Mouse (Mus musculus) monocyte, adult 5-6 weeks (primary cell): Measurements from ENCODE around the gene Uggt1. TPM values are rescaled to one million over a fixed set of nuclear protein-coding genes. Genes with fewer than 3 reads are reported as not detected.
A peak's percentile ranks its signal among the peaks of the same experiment; 100 is the strongest.

Experiments used
- ATAC-seq: fragments of 153-309, 156-312 bp; replicated peaks from 2 replicates; pipeline ENCODE4 v1.8.0; 2017; ENCODE audit warnings: mild to moderate bottlenecking; ENCODE audit not compliant: low TSS enrichment, insufficient number of reproducible peaks, severe bottlenecking, poor library complexity, low FRiP score
- total RNA-seq: library from RNA; stranded (forward); fragments of 200-1000, 200-491, 200-594 nt; gene quantifications from 3 replicates; pipeline ENCODE4 v1.2.3, GENCODE M21; 2017

The Uggt1 gene
- 91.2 to 135 TPM (median 106 TPM) in 3 replicates for total RNA-seq

DNA sequence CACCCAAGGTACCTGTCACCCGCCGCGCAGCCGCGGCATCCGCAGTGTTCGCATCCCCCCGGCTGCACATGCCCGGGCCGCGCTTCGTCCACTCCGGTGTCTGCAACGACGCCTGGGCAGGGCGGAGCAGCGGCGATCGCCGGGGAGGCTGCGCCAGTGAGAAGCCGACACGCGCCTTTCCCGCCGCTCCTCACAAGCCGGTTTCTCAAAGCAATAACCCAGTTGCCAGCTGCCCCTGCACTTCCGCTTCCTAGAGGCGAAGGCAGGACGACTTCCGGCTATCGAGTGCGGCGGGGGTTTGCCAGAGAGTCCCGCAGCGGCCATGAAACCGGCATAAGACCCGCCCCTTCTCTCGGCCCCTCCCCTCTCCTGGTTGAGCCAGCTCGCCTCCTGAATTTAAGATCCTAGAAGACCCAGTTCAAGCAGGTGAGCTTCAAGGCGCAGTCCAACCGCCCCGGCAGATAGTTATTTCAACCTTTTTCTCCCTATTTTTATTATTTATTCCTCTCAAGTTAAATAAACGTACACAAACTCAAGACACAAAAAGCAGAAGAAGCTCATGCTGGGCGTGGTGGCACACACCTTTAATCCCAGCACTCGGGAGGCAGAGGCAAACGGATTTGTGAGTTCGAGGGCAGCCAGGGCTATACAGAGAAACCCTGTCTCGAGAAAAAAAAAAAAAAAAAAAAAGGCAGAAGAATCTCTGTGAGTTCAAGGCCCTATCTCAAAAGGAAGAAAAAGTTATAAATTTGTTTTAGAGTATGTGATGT lies at the start of gene Uggt1:
Gene Uggt1, minus strand, starts transcription at position 663 of the 770 bp plus-strand sequence.
- peak; percentile 98 for ATAC-seq

DNA sequence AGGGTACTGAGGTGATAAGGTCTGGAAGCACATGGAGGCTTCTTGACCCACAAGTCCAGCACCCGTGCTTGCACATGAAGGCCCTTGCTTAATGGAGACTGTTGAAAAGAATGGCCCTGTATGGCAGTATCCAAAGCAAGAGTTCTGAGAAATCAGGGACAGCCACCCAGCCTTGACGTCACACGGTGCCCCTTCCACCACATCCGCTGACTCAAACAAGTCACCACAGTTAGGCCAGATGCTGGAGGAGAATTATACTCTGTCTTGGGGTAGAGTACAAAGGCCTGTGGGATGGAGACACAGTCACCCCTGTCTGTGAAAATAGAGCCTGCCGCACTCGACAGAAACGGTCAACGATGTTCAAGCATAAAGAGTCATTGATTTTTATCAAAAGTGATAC lies 49.0 kb upstream of the Uggt1 start:
- ATAC-seq = no peak

DNA sequence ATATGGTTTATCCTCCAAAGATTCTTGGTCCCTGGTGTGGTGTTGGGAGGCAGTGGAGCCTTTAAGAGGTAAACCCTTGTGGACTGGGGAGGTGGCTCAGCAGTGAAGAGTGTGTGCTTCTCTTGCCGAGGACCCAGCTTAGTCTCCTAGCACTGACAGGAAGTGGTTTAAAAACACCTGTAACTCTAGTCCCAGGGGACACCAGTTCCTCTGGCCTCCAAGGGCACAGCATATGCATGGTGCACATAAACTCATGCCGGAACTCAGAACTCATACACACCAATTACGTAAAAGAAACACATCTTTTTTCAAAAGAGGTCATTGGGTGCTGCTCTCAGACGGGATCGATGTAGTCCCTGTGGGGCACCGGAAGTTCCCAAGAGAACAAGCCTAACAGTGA lies 37.3 kb upstream of the Uggt1 start:
- ATAC-seq = peak; percentile 29; the same call in 1 of the 2 replicates

DNA sequence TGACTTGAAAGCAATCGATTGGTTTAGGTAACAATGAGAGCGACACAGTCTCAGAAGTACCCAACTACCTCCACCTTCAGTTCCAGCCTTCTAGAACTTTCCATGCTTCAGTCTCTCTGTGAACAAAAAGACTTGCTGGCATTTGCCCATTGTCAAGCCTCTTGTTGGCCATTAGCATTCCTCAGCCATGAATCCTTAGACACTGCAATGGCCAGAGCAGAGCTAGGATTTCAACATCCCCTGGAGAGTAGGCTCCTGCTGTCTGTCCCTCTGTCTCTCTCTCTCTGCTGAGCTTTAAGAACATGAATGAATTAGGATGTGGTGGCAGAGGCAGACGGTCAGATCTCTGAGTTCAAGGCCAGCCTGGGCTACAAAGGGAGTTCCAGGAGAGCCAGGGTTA lies 36.4 kb upstream of the Uggt1 start:
- ATAC-seq = no peak

DNA sequence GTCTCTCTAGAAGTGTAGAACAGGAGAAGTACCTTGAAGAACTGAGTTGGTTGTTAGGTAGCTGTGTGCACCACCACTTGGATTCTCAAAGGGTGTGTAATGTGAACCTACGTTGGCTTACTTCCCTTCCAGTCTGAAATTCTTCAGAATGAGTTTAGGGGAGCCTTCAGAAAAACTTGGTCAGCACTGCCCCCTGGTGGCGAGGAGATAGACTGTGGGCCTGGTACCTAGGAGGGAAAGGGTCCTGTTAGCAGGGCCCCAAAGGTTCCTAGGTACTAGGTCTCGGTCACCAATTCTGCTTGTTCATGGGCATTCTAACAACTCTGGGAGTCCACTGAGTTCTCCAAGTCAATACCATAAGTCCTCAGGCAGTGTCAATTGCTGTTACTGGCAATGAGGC lies 34.7 kb upstream of the Uggt1 start:
- ATAC-seq = peak; percentile 66

DNA sequence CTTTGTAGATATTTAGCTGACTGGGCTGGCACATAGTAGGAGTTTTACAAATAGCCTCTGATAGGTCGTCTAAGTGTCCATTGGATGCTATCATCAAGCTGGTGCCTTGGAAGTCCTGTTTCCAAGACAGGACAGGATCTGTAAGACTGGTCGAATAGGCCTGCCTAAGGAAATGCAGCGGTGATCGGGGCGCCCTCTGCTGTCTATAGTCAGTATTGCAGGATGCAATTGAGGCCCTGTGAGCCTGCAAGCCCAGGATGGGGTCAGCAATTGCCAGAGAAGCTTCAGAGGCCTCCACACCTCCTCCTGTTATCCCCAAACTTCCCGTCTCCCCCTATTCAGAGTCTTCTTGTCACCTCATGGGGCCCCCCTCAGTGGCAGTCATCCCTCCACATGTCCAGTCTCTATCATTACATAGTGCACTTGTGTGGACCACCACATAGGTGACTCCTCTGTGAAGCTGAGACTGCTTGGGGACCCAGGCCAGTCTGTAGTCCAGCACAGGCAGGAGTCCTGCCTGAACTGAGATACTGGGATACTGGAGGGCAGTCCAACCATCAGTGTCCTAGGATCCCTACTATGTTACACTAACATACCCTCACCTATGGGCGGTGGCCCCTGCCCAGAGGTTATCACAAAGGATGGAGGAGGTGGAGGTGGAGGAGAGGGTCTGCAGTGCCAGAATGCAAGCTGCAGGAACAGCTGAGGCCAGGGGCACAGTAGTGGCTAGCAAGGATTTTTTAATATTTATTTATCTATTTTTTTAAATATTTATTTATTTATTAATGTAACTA lies 32.9 kb upstream of the Uggt1 start:
- ATAC-seq = 0 out of 2 replicates have a peak, but pooled peaks have one; percentile 24

DNA sequence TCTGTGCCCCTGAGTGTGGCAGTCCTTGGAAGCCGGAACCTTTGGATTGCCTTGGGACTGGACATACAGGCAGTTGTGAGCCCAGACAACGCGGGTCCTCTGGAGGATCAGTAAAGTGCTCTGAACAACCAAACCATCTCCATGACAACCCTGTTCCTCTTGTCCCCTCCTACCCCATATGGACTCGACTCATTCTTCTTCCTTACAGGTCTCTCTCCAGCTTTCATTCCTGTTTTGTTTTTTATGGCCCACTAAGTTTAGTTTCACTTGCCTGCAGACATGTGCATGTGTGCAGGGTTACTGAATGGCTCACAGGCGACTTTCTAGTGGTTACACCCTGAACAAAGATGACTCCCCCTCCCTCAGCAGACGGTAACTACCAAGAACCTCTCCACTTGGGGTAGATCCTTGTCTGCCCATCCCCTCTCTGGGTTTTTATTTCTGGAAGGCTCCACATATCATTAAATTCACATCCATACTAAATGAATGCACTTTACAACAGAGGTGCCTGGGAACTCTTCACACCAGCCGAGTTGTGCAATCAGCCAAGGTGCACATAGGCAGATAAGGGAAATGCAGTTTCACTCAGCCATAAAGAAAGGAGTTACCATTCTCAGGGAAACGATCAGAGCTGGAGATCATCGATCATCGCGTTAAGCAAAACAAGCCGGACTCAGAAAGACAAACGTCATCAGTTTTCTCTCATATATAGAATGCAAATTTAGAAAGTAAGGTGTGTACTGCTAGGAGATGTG lies 31.3 kb upstream of the Uggt1 start:
- ATAC-seq = no peak

DNA sequence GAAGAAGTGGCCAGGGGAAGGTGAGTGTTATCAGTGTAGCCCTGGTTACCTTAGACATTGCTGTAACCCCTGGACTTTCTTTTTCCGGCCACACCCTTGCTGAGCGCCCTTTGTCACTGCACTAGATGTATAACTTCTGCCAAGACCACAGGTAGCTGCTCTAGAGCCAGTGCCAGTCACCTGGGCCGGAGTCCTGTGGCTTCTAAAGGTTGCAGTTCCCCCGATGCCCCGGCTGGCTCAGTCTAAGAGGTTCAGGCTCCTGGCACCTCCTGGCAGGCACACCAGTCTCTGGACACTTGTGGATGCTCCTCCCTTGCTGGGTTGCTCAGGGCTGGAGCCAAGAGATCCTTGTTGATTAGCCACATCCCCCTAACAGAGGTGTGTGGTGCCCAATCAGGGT lies 29.9 kb upstream of the Uggt1 start, which contains the start of gene Neurl3:
Gene Neurl3, minus strand, starts transcription at position 225 of the 400 bp plus-strand sequence.
- ATAC-seq = no peak

DNA sequence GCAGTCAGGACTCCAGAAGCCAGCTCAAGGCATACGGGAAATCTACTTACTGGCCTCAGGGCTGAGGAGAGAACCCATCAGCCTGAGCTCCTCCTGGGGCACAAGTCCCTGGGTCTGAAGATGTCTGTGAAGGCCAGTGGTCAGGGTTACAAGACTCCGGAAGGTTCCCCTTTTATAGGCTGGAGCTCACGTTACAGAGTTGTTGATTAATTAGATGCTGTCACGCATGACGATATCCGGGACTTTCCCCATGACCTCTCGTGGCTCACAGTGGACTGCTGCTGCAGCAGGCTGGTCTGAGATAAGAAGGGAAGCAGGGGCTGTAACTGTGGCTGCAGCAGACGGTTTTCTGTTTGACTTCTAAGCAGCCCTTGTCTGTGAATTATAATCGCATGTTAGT lies 28.8 kb upstream of the Uggt1 start:
- ATAC-seq = peak; percentile 72

DNA sequence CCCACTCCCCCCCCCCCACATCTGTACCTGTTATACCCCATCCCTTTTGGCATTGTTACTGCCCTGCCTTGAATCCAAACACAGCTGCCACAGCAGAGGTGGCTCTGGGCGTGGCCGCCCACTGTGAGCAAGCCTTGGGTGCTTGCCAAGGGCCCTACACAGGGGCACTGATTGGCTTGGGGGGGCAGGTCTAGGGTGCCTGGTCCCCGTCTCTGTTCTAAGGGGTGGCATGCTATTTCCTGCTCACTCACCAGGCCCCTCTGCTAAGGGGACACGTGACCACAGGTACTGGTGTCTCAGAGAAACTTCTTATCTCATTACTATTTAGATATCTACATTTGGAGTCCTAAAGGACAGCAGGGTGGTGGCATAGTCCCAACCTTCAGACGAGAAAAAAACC lies 28.0 kb upstream of the Uggt1 start:
- ATAC-seq = peak; percentile 7; the same call in 1 of the 2 replicates

DNA sequence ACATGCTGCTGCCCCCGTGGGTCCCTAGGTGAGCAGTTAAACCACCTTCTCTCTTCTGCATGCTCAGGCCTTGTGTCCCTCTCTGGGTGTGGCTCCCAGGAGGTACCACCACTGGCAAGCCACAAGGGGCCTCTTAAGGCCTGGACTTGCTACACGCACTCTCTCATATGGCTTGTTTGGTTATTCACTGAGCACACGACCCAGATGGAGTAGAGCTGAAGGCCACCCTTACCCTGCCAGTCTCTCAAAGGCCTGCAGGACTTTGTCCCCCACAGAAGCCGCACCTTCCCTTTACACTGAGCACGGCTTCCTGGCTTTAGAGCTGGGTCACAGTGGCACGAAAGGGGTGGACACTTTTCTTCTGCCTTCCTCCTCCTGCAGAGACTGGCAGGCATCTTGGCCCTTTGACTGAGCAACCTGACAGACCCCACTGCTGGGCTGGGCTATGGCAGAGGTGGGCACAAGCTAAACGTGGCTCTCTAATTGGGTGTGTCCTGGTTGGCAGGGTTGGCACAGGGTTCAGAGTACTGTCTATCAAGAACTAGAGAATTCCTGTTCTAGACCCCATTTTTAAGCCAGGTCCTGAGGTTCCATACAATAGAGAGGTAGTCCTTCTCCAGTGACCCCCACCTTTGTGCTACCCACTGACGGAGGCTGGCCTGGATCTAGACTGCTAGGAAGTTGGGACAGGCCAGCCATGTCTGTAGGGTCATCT lies 27.2 kb upstream of the Uggt1 start:
- ATAC-seq = peak; percentile 11; the same call in 1 of the 2 replicates

DNA sequence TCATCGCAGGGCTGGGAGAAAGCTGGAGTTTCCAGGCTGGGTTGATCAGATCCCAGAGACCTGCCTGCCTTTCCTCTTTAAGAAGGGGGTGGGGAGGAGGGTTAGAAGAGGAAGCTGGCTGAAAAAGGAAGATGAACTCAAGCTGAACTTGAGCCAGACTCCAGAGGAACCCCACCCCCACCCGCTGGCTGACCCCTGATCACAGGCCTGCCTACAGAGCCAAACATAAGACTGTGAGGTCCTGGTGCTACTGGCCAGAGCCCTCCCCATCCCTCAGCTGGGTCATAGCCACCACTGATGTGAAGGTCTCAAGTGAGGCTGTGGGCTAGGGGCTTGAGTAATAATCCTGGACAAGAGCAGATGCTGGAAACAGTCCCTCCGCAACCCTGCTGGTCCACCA lies 26.1 kb upstream of the Uggt1 start:
- peak; percentile 44 for ATAC-seq

DNA sequence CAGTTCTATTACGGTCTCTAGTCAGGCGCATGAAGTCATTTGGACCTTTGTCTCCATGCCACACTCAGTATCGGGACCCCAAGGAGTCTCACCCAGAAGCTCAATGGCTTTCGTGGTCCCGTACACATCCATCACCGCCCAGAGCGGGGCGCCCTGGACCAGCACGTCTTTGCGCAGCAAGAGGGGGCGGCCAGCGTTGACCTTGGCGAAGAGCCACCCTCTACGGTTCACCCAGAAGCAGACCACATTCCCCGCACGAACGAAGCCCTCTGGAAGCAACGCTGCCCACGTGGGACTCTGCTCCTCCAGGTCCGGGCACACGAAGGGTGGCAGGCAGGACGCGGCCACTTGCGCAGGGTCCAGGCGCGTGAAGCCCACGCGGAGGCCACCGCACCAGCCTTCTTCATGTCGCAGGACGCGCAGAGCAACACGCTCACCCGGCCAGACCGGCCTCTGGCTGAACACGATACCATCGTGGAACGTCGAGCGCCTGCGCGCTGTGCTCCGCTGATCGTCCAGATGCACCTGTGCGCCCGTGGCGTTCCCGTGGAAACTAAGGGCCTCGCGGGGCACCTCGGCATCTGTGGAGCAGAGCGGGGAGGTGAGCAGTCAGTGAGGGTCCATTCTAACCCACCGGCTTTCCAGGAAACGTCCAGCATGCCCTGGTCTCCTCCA lies 24.7 kb upstream of the Uggt1 start:
- no peak for ATAC-seq

DNA sequence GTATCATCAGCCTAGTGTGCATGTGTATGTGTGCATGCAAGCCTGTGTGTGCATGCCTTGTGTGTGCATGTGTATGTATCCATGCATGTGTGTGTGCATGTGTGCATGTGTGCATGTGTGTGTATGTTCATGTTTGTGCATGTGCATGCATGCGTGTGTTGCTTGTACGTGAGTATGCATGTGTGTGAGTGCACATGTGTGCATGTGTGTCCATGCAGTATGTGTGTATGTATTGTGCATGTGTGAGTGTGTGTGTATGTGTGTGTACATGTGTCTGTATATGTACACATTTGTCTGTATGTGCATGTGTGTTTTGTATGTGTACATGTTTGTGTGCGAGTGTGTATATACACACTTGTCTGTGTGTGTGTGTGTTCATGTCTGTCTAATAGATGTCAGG lies 23.1 kb upstream of the Uggt1 start:
- no peak for ATAC-seq

DNA sequence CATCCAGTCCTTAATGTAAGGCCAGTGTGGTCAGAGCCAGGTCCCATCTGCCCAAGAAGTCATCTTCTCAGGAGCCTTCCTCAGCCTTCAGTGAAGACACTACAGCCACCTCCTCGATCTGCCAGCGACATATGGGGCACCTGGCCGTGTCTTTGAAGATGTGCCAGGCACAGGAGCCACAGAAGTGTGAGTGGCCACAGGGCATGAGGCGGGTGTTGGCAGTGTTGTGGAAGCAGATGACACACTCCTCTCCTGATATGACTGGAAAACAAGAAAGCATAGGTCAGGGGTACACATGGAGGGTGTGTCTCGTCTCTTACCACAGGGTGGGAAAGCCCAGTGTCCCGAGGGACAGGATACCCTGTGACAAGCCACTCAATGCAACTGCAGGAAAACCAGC lies 21.8 kb upstream of the Uggt1 start:
- ATAC-seq = no peak

DNA sequence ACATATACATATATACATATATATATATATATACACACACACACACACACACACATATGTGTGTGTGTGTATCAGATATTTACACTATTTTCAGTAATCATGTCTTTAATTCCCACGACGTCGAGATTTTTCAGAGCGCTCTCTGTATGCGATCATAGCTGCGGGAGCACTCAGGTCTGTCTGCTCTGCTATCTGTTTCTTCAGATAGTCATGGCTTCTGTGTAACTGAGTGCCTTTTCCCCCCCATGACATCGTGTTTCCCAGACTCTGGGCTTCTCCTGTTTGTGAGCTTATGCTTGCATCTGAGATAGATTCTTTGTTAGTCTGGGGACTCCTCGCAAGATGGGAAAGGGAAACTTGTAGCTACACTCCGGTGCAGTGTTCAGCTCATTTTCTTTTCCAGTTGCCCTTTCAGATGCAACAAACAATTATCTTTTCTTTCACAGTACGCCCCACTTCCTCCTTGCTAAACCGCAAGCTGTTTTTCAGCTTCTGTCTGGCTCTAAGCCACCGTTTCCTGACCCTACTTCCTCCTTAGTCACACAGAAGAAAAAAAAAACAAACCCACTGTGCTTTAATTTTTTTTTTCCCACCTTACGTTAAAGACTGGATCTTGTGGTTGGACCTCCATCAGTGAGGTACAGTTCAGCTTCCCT lies 19.4 kb upstream of the Uggt1 start:
- ATAC-seq = peak; percentile 85

DNA sequence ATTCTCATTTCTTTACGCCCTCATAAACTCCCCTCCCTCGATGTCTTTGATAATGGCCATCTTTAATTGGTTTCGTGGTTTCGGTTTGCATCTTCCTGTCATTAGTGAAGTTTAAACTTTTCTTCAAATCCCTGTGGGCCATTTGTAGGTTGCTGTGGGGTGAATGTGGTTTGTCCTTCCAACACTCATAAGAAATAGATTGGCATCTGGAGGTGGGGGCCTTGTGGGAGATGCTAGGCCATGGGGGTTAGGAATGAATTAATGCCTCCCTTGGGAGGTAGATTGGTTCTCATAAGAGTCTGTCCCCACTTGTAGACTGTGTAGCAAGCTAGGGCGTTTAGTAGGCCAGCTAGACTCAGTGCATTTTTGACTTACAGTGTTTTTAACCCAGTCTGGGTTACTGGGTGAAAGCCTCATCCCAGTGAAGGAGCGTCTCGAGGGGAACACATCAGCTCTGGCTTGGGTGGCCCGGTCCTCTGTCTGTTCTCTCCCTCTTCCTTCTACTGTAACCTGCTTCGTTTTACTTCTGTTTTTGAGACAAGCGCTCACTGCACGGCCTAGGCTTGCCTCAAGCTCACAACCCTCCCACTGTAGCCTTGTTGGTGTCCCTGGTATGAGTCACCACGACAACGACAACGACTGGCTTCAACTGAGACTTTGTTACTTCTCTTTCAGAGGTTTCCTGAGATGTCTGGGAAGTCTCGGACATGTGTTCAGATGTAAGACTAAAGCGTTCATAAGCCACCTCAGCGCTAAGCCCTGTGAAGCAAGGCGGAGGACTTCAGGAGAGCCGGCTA lies 17.4 kb upstream of the Uggt1 start:
- peak; percentile 83 for ATAC-seq
